Mouse (Mus musculus) lung, postnatal 0 days (tissue): ENCODE measurements around the gene Eva1a. TPM values are rescaled to one million over a fixed set of nuclear protein-coding genes. Genes with fewer than 3 reads are reported as not detected.

Experiments
- ATAC-seq: fragments of 200-750 bp; cut with Nextera tagmentation; 2 replicates; pipeline ENCODE4 v1.8.0; 2017; ENCODE audit warnings: moderate library complexity
- DNase-seq: peaks from one replicate; pipeline ENCODE4 v3.0.0-alpha.2; 2016; ENCODE audit warnings: low spot score
- H3K27ac ChIP-seq: fragments of 300-500 bp; sonication (generic); 2 replicates; pipeline ENCODE4 v1.5.1; 2014; ENCODE audit warnings: antibody characterized with exemption, mild to moderate bottlenecking, low read length, mixed read lengths
- H3K27me3 ChIP-seq: fragments of 300-500 bp; sonication (generic); replicated peaks from 2 replicates; pipeline ENCODE4 v1.6.1; 2014; ENCODE audit warnings: low read length, mixed read lengths; ENCODE audit not compliant: insufficient read depth
- H3K36me3 ChIP-seq: fragments of 300-500 bp; sonication (generic); 2 replicates; pipeline ENCODE4 v1.6.1; 2014; ENCODE audit warnings: low read length, mixed read lengths; ENCODE audit not compliant: insufficient read depth
- H3K4me1 ChIP-seq: fragments of 300-500 bp; sonication (generic); 2 replicates; pipeline ENCODE4 v1.6.1; 2014; ENCODE audit warnings: antibody characterized with exemption, low read depth, low read length, mixed read lengths; ENCODE audit not compliant: insufficient read depth
- H3K4me2 ChIP-seq: fragments of 300-500 bp; sonication (generic); replicated peaks from 2 replicates; pipeline ENCODE4 v1.6.1; 2014; ENCODE audit warnings: low read depth, mild to moderate bottlenecking, low read length, moderate library complexity, mixed read lengths
- H3K4me3 ChIP-seq: fragments of 300-500 bp; sonication (generic); 2 replicates; pipeline ENCODE4 v1.5.1; 2014; ENCODE audit warnings: low read depth, low read length
- H3K9ac ChIP-seq: fragments of 300-500 bp; sonication (generic); replicated peaks from 2 replicates; pipeline ENCODE4 v1.6.1; 2014; ENCODE audit warnings: low read depth, mild to moderate bottlenecking
- H3K9me3 ChIP-seq: fragments of 300-500 bp; sonication (generic); 2 replicates; pipeline ENCODE4 v1.6.1; 2016; ENCODE audit warnings: low read length, mixed read lengths
- CTCF ChIP-seq: IDR thresholded peaks from 2 replicates; pipeline ENCODE4 v1.5.1; 2016; ENCODE audit warnings: antibody characterized with exemption, mild to moderate bottlenecking
- EP300 ChIP-seq: IDR thresholded peaks from 2 replicates; pipeline ENCODE4 v1.6.1; 2016; ENCODE audit warnings: antibody characterized with exemption, mild to moderate bottlenecking, control low read depth
- WGBS: fragments of 180-500 bp; shearing (Covaris S2); extraction: QIAGEN DNeasy Blood & Tissue Kit; methylation state at CpG from one replicate; pipeline ENCODE4 v1.1.7; 2014; 5-methylcytosine and 5-hydroxymethylcytosine counted together
- polyA plus RNA-seq: library from polyadenylated mRNA; unstranded; fragments of >200 nt; fragmentation: Nextera tagmentation; extraction: Ambion mirVana; gene quantifications from 2 replicates; pipeline ENCODE4 v1.2.1, GENCODE M21; 2015

Eva1a gene
- polyA plus RNA-seq, 1 experiment from 2014 or later: 29.5 TPM

DNA sequence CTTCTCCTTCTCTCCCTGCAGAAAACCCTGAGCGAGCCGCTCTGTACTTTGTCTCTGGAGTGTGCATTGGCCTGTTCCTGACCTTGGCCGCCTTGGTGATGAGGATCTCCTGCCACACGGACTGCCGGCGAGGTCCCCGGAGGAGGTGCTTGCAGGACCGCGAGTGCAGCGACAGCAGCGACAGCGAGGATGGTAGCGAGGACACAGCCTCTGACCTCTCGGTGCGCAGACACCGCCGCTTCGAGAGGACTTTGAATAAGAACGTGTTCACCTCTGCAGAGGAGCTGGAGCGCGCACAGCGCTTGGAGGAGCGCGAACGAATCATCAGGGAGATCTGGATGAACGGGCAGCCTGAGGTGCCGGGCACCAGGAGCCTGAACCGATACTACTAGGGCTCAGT is 50.9 kb downstream of the Eva1a start:
- Histone ChIP-seq H3K27ac (no peak overlapping the region), H3K9ac (no peak overlapping the region), H3K4me1 (no peaks in the 10 kb centered on the region), H3K9me3 (no peaks in the 10 kb centered on the region), H3K4me3 (no peak overlapping the region), H3K4me2 (no peak overlapping the region), H3K27me3 (no peaks in the 10 kb centered on the region), H3K36me3 (no peaks in the 10 kb centered on the region; the same call in 1 of the 2 replicates)
- 28% methylated on average over 28 of the region's 28 CpGs for WGBS
- ATAC-seq: no peak
- TF ChIP-seq EP300: no peak
- no peak for TF ChIP-seq CTCF
- DNase-seq: no peak

- TF ChIP-seq CTCF: no peak
- TF ChIP-seq EP300: no peak
- H3K4me2 ChIP-seq: no peak overlapping the region
- 88% methylated on average over 1 of the region's 1 CpGs for WGBS
- H3K4me1 ChIP-seq: no peaks in the 10 kb centered on the region
- no peaks in the 10 kb centered on the region for H3K27me3 ChIP-seq
- H3K27ac ChIP-seq: no peak overlapping the region
- H3K4me3 ChIP-seq: no peak overlapping the region
- ATAC-seq: no peak; the same call in 1 of the 2 replicates
- H3K9me3 ChIP-seq: no peaks in the 10 kb centered on the region
- no peak overlapping the region for H3K9ac ChIP-seq
- DNase-seq: peak; percentile 44
- no peaks in the 10 kb centered on the region for H3K36me3 ChIP-seq
These were observed 56.9 kb downstream of the Eva1a start for GRCm38 (mm10) chr6:82097705-82098104.

GRCm38 (mm10) chr6:82098456-82098855 is 57.6 kb downstream of the Eva1a start:
- DNase-seq: no peak
- Histone ChIP-seq H3K9ac (no peak overlapping the region), H3K9me3 (no peaks in the 10 kb centered on the region), H3K27me3 (no peaks in the 10 kb centered on the region), H3K36me3 (no peaks in the 10 kb centered on the region), H3K27ac (no peak overlapping the region), H3K4me2 (no peak overlapping the region), H3K4me3 (no peak overlapping the region), H3K4me1 (no peaks in the 10 kb centered on the region)
- TF ChIP-seq EP300 (no peak), CTCF (no peak)
- ATAC-seq: no peak
- WGBS: 59% methylated on average over 1 of the region's 1 CpGs

- 43% methylated on average over 7 of the region's 7 CpGs for WGBS
- Histone ChIP-seq H3K9ac (no peak overlapping the region), H3K9me3 (no peaks in the 10 kb centered on the region), H3K27me3 (no peaks in the 10 kb centered on the region), H3K27ac (peak overlapping the region; percentile 69), H3K36me3 (no peaks in the 10 kb centered on the region), H3K4me1 (no peaks in the 10 kb centered on the region), H3K4me2 (no peak overlapping the region), H3K4me3 (no peak overlapping the region)
- DNase-seq (peak; percentile 67), ATAC-seq (no peak)
- TF ChIP-seq CTCF (no peak), EP300 (no peak)
These were observed 69.6 kb downstream of the Eva1a start for GRCm38 (mm10) chr6:82110473-82110872.

- Histone ChIP-seq H3K36me3 (no peaks in the 10 kb centered on the region), H3K4me2 (no peak overlapping the region), H3K9ac (no peak overlapping the region), H3K4me3 (no peak overlapping the region), H3K27me3 (no peaks in the 10 kb centered on the region), H3K9me3 (no peaks in the 10 kb centered on the region), H3K27ac (peak overlapping the region; percentile 69), H3K4me1 (no peaks in the 10 kb centered on the region)
- TF ChIP-seq CTCF (no peak), EP300 (no peak)
- no peak for ATAC-seq
- DNase-seq: no peak
- 84% methylated on average over 1 of the region's 1 CpGs for WGBS
These were observed 70.3 kb downstream of the Eva1a start for GRCm38 (mm10) chr6:82111111-82111510.

- Histone ChIP-seq H3K9ac (no peak overlapping the region), H3K4me1 (no peaks in the 10 kb centered on the region), H3K27me3 (no peaks in the 10 kb centered on the region), H3K27ac (peak overlapping the region; percentile 69; the same call in 1 of the 2 replicates), H3K9me3 (no peaks in the 10 kb centered on the region), H3K4me2 (no peak overlapping the region), H3K36me3 (no peaks in the 10 kb centered on the region), H3K4me3 (no peak overlapping the region)
- DNase-seq (peak; percentile 88), ATAC-seq (peak; percentile 88)
- TF ChIP-seq CTCF (peak; percentile 38; the same call in 1 of the 2 replicates), EP300 (peak; percentile 89)
- 41% methylated on average over 3 of the region's 3 CpGs for WGBS
These were observed 70.7 kb downstream of the Eva1a start for GRCm38 (mm10) chr6:82111540-82111939.
